Mouse (Mus musculus) cortical plate, adult 2 months (tissue): ENCODE measurements at regions not wholly inside any gene's neighbourhood (a gene's known extent, or its start where the extent isn't known, plus 50 kb on each side); places are given as distances from the start of the nearest gene placed in this dataset.

ENCODE experiments used
- CTCF ChIP-seq: fragments of 200-500 bp; IDR thresholded peaks from 2 replicates; pipeline ENCODE4 v1.5.1; 2011; ENCODE audit warnings: mild to moderate bottlenecking, control low read depth, low read length; ENCODE audit not compliant: insufficient read depth; ENCODE audit errors: extremely low read depth
- POLR2A ChIP-seq: fragments of 200-500 bp; IDR thresholded peaks from 2 replicates; pipeline ENCODE4 v1.6.1; 2011; ENCODE audit warnings: mild to moderate bottlenecking, low read length, control low read depth; ENCODE audit not compliant: insufficient read depth; ENCODE audit errors: extremely low read depth

DNA sequence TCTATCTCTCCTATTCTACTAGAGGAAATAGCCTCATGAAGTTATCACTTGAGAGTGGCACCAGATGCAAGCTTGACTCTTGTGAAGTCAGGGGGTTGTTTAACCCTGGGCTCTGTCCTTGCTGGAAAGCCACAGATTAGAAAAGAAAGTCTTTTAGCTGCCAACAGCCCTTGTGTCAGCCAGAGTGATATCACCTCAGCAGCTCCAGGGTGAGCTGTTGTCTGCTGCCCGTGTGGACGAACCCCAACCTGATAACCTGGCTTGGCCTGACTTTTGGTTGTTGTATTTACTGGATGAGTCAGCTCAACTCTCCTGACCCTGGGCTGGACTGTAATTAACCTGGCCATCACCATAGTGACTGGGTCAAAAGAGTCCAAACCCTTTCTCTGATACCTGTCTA, 88.6 kb upstream of the Serbp1 start:
- TF ChIP-seq CTCF (no peak), POLR2A (no peak)
